Mouse (Mus musculus): ENCODE data around the gene Spcs1.

GRCm38 (mm10) chr14:31045296-31045695, 43.8 kb upstream of the Spcs1 start:
- TF ChIP-seq CTCF (IDR thresholded peaks at IDR 0.05; ENCODE audit: extremely low read depth, insufficient read depth, low read length) (no peak), POLR2A (IDR thresholded peaks at IDR 0.05; ENCODE audit: extremely low read depth, insufficient read depth, low read length) (no peak)
